Mouse (Mus musculus): Measurements from ENCODE around the gene Gm20388. TPM values are rescaled to one million over a fixed set of nuclear protein-coding genes. Genes with fewer than 3 reads are reported as not detected.

Gm20388 gene
- total RNA-seq, 2 experiments from 2014 or later = 18.6 TPM; not detected in 1

DNA sequence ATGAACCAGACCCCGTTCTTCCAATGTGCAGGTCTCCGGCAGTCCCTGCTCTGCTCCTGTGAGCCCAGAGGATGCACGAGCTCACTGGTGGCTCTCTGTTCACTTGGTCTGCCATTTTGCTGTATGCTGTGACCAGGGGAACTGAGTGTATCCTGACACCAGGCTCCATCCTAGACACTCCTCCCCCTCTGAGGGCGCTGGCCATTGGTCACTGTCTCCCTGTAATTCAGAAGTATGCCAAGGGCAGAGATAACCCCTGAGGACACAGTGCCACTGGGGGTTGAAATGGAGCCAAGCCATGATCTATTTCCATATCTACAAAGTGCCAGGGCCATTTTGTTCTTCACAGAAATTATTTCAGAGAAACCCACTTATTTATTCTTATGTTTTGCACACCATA is 937.8 kb downstream of the Gm20388 start:
- intact Hi-C loops (cut with DNase I) = no loop called here
- no peak for DNase-seq (ENCODE audit: low spot score in 2 of 2)

DNA sequence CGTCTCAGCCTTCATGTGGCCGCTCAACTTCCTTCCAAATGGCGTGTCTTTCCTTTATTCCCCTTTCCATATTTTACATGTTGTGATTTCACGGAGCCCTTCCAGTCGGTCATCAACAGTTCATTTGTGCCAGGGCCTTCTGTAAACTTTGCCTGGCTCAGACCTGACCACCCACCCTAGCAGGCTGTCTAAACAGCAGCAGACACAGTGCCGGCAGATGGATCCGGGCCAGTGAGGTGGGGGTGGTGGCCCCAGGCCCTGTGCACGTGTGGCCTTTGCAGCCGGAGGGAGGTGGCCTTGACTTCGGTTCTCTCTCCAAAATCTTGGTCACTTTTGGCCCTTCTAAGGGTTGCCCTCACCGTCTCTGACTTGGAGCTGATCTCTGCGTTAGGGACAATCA is 940.8 kb downstream of the Gm20388 start:
- intact Hi-C loops (cut with DNase I) = no loop called here
- DNase-seq (ENCODE audit: low spot score in 2 of 2) = no peak

DNA sequence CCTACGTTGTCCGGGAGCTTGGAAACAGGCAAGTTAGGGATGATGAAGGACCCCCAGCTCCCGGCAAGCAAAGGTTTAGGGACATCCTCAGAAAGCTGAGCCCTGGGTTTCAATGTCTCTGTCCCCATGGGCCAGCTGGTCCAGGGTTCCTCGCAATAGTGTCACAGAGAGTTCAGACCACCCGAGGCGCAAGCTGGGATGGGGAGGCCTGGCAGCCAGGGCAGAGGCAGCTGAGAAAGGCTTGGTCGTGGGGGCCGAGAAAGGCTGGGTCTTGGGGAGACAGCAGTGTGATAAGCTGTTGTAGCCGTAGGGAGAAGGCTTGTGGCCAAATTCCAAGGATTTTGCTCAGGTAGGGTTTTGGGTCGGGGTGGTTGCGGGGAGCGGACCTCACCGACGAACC is 949.2 kb downstream of the Gm20388 start:
- intact Hi-C loops (cut with DNase I) = no loop called here
- no peak for DNase-seq (ENCODE audit: low spot score in 2 of 2)

DNA sequence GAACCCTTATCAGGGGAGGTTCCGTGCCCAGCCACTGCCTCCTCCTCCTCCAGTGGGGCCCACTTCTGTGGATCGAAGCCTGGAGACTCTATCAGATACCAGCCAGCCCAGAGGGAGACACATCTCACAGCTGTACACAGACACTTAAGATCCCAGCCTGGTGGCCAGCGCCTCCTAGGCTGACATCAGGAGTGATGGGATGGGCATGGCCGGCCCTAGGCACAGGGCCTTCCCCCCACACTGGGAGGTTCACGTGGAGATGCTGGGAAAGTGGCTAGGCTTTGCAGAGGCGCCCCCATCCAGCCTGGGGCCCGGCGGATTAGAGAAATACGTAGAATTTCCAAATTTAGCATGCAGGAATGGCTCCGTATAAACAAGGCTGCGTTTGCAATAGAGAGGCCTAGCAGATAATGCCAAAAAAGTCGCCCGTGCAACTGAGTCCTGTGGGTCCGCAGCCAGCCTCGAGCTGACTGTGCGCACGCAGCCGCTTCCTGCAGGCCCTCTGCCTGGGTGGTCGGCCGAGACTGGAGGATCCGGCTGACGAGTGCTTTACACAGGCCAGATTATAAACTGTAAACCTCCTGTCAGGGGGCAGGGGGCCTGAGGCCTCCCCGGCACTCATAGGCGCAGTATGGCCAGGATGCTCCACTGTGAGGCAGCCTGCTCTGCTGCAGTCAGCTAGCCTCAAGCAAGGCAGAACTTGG is 949.9 kb downstream of the Gm20388 start:
- intact Hi-C loops (cut with DNase I) = no loop called here
- DNase-seq (ENCODE audit: low spot score in 2 of 2) = no peak

DNA sequence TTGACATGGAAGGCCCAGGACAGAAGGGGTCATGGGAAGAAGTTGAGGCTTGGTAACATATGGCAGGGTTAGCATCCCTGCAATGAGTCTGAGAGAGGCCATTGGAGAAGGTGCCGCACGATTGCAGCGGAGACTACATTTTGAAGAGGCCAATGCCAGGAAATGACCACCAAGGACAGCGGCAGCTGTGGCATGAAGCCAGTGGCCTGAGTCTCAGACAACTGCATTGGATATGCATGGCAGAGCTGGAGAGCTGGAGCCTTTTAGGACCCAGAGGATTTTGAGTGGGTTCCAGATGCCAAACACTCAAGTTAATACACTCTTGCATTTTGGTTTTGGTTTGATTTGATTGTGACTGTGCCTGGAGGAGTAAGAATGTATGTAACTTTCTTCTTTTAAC is 953.0 kb downstream of the Gm20388 start:
- intact Hi-C loops (cut with DNase I) = no loop called here

DNA sequence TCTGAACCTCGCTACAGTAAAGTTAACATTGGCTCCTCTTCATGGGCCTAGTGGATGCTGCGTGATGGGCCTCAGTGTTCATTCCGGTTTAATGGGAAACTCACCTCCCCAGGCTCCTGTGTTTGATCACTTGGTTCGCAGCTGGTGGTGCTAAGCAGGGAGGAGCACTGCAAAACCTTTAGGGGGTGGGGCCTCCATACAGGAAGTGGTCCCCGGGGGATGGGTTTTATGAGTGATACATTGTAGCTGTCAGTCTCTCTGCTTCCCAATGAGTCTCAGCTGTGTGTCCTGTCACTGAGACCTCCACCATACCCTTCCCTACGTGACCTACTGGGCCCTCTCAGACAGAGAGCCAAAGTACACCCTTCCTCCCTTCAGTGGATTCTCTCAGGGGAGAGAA is 956.7 kb downstream of the Gm20388 start:
- intact Hi-C loops (cut with DNase I) = no loop called here
- no peak for DNase-seq (ENCODE audit: low spot score in 2 of 2)

More for the DNA sequence above, 953.0 kb downstream of the Gm20388 start:
- DNase-seq (ENCODE audit: low spot score in 2 of 2) = no peak

DNA sequence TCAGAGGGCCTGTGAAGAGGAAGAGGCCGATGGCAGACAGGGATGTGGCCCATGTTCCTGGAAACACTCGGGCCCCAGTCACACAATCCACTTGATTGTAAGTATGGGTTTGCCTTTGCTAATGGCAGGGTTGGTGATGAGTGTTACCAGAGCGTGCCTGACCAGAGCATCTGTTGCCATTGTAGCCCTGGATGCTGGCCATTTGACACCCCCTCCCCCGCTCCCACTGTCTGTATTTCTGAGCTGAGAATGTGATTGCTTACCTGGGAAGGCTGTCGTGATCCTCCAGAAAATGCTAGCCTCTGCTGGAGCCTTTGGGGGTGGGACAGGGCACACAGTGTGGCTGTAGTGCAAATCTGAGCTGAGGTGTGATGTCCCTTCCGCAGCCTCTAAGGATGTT is 962.0 kb downstream of the Gm20388 start:
- no peak for DNase-seq (ENCODE audit: low spot score in 2 of 2)
- intact Hi-C loops (cut with DNase I) = no loop called here

DNA sequence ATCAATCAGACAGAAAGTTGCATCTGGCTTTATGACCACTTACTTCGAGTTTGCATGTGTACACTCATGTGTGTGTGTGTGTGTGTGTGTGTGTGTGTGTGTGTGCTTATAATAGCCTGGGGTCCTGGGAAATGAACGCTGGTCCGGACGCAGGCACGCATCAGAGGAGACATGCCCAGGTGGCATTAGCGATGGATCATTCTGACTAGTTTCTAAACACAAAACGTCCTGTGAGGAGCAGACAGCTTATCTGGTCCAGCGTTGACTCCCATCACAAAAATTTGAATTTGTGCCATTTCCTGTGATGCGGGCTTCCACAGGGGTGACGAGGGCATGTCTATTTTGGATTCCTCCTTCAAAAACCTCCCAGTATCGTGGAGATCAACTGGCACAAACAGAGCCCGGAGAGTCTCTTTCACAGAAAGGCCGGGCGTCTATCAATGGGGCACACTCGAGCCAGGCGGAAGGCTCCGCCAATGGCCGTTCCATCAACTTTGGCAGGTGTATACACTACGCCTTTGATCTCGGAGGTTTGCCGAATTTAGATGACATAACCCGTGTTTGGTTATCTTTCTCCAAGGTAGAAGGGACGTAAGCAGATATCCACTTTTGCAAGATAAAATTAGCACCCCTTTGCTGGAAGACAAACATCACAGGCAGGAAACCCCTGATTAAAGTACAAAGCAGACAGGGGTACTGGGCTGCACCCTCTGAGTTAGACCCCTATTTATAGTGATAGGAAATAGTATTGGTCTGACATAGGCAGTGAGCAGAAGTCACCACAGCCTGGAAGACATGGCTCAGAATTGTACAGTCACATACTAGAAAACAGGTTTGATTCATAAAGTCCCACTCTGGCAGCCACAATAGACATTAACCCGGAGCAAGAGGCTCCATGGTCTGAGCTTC is 965.6 kb downstream of the Gm20388 start:
- intact Hi-C loops (cut with DNase I) = no loop called here
- DNase-seq (ENCODE audit: low spot score in 2 of 2) = no peak

DNA sequence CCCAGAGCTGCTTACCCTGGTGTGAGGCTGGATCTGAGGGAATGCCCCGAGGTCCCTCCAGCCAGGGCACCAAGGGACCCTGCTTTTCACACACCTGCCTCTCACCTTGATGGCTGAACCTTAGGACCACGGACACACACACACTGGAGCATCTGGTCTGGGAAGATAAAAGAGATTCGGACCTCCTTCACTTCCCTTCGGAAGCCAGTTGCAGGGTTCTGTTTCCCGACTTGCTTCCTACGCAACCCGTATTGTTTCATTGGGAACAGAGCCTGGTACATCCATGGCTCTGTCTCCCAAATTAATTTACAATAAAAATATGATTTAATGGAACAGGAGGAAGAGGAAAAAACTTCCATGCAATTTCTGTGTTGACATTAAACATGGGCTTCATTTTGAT is 966.4 kb downstream of the Gm20388 start:
- intact Hi-C loops (cut with DNase I) = no loop called here
- no peak for DNase-seq (ENCODE audit: low spot score in 2 of 2)

DNA sequence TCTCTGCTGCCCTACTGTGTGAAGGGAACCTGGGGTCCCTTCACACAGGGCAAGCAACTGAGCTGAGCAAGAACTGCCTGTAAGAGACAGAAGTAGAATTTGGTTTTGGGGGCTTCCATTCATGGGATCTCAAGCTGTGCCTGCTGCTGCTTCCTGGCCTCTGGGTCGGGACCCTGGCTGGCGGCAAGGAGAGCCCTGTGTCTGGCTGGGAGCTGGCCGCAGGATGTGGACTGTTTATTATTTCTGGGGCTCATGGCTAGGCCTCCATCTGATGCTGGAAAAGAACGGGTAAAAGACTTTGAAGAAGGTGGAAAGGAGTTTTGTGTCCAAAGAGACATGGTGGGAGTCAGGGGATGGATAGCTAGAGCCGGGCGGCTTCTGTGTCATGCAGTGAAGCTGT is 969.3 kb downstream of the Gm20388 start:
- DNase-seq (ENCODE audit: low spot score in 2 of 2) = no peak
- intact Hi-C loops (cut with DNase I) = no loop called here

DNA sequence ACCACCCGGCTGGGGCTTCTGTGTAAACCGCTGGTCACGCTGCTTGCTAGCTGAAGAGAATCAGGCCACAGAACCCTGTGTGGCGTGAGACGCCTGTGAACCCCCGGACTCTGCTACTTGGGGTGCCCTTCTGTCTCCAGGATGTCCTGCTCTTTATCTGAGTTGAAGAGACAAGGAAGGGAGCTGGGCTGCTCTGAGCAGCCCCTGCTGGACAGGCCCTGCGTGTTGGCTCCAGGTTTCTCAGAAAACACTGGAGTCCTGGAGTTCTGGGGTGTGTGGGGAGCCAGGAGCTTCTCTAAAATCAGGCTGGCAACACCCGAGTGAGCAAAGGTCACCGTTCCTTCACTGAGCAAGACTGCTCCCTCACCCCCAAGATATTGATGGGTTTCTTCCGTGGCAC is 971.0 kb downstream of the Gm20388 start:
- intact Hi-C loops (cut with DNase I) = no loop called here
- no peak for DNase-seq (ENCODE audit: low spot score in 2 of 2)

DNA sequence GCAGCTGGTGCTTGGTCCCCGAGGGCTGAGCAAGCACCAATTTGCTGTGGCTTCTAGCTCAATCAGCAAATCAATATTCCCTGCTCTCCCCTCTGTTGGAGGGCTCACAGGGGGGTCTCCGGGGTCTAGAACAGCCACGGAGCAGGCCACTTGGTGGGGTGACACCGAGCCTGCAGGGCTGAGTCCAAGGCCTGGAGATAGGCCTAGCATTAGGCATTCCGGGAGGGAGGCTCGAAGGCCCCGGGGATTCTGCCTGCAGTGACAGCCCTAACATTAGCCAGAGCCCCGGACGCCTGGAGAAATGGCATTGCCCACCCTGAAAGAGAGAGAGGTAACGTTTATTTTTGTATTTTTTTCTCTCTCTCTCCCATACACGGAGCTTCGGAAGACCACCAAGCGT is 972.0 kb downstream of the Gm20388 start:
- DNase-seq (ENCODE audit: low spot score in 2 of 2) = no peak
- intact Hi-C loops (cut with DNase I) = no loop called here

DNA sequence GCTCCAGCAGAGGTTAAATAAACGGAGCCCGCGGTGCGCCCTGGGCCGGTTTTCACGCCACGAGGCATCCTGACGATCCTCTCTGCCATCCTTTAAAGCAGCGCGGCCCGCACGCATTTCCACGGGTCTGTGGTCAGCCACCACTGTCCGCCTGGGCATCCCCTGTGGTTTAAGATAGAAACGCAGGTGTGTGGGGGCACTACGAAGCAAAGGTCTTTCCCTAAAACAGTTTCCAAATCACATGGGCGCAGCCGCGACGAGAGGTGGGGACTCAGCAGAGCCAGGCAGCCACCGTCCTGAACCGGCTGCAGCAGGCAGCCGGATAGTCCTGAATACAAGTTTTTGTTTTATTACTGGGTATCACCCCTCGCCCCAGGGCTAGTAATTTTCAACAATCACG is 972.7 kb downstream of the Gm20388 start:
- intact Hi-C loops (cut with DNase I) = no loop called here
- DNase-seq (ENCODE audit: low spot score in 2 of 2) = no peak

DNA sequence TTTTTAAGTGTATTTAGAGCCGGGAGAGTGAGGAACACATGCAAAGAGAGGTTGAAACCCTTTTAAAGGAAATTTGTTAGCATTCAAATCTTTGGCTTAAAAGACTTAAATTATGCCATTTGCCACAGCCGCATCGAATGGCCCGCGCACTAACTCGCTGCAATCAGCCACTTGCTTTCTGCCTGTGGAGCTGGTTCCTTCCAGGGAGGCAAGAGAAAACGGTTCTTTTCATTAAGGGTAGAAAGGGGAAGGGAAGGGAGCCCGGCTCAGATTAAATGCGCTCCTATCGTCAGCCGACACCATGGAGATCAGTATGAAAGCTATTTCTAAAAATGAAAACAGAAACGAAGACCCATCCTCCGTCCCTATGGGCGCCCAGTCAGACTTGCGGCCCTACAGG is 973.2 kb downstream of the Gm20388 start:
- intact Hi-C loops (cut with DNase I) = no loop called here
- DNase-seq (ENCODE audit: low spot score in 2 of 2) = no peak

DNA sequence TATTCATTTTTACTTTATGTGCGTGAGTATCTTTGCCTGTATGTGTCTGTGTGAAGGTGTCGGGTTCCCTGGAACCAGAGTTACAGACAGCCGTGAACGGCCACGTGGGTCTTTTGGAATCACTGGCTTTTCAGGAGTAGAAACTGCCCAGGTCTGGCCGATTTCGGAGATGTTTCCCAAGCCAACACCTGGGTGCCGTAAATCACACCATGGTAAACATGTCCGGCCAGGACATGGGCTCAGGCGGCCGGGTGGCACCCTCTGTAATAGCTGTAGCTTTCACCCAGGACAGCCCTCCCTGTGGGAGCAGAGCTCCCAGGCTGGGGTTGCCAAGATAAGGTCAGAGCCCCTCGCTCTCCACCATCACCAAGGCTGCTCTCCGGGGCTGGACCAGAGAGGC is 974.2 kb downstream of the Gm20388 start:
- DNase-seq (ENCODE audit: low spot score in 2 of 2) = no peak
- intact Hi-C loops (cut with DNase I) = loop anchor here (5.0 kb wide), 1 partner anchor 187 kb away; no protein-coding TSS in a partner anchor

DNA sequence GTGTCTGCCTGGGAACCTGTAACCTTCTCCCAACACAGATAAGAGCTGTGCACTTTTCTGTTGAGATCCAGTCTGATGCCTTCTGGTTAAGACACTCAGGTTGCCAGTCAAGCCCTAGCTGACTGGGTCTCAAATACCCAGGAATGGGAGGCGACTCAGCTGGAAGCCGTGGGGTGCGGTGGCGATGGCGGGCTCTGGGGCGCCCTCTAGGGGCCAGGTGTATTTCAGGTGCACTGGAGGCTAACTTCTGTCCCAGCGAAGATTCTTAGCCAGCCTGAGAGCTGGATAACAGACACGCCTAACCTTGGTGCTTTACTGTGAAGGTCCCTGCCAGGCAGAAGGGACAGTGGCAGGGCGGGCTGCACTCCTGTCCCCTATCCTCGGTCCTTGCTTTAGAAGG is 976.6 kb downstream of the Gm20388 start:
- intact Hi-C loops (cut with DNase I) = loop anchor here (5.0 kb wide), 1 partner anchor 185 kb away; no protein-coding TSS in a partner anchor

DNA sequence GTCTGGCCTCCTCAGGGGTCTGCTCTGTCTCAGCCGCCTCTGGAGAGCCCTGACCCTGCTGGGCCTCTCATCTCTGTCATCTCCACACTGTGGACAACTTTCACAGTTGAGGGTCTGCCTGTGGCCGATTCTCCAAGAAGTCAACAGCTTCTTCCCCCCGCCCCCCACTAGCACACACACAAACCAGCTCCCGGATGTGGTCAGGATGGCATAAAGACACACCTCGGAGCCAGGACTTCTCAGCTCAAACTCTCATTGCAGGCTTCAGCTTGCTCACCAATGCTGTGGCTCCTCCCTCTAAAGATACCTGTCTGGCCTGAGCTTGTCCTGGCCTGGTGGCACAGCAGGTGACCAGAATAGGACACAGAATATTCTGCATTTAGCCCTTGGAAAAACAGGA is 977.4 kb downstream of the Gm20388 start:
- DNase-seq (ENCODE audit: low spot score in 2 of 2) = no peak
- intact Hi-C loops (cut with DNase I) = loop anchor here (5.0 kb wide), 1 partner anchor 184 kb away; no protein-coding TSS in a partner anchor

More for the DNA sequence above, 976.6 kb downstream of the Gm20388 start:
- no peak for DNase-seq (ENCODE audit: low spot score in 2 of 2)

DNA sequence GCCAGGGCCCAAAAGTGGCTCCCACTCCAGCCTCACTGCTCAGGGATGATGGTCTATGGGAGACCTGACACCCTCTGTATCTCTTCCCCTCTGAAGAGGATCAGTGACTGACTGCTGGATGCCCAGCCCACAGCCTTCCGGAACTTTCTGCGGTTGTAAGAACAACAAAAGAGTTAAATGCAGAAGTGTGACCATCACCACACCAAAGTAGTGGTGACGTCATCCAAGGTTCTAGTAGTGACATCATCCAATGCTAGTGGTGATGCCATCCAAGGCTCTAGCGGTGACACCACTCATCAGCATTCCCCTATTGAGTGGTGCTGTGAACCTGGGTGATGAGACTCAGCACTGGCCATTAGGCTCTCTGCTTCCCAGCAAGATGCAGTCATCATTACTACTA is 978.5 kb downstream of the Gm20388 start:
- no peak for DNase-seq (ENCODE audit: low spot score in 2 of 2)
- intact Hi-C loops (cut with DNase I) = loop anchor here (5.0 kb wide), 1 partner anchor 183 kb away; no protein-coding TSS in a partner anchor

DNA sequence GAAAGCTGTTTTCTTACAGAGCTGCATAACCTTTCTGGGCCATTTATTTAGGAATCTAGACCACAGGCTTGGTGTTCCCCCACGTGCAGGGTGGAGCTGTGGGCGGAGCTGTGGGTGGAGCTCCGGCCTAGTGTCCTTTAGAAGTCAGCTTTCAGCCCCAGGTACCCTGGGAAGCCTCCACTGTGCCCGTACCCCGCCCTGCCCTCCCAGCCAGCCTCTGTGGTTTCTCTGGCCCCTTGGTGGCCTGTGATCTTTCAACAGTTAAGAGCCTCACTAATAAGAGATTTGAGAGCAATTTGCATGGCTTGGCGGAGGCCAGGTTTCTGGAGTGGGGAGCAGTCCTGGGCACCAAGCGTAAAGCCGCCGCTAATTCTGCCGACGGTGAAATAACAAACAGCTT is 979.4 kb downstream of the Gm20388 start:
- intact Hi-C loops (cut with DNase I) = no loop called here
- DNase-seq (ENCODE audit: low spot score in 2 of 2) = no peak

DNA sequence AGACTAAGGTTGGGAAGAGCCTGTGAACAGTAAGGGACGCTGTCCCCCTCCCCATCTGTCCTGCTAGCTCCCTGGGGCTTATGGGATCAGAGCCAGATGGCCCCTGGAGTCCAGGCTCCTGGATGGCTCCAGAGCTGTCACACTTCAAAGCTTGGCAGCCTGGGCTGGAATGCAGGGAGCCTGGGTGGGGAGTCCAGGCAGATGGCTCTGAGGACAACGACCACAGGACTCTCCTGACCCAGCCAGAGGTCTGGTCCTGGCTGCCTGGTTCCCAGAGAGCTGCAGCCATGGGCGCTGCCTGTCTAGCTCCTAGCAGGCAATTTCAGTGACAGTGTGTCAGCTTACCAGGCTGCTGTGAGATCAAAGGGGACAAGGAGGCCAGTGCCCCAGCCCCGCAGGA is 984.4 kb downstream of the Gm20388 start:
- DNase-seq (ENCODE audit: low spot score in 2 of 2) = no peak
- intact Hi-C loops (cut with DNase I) = no loop called here

DNA sequence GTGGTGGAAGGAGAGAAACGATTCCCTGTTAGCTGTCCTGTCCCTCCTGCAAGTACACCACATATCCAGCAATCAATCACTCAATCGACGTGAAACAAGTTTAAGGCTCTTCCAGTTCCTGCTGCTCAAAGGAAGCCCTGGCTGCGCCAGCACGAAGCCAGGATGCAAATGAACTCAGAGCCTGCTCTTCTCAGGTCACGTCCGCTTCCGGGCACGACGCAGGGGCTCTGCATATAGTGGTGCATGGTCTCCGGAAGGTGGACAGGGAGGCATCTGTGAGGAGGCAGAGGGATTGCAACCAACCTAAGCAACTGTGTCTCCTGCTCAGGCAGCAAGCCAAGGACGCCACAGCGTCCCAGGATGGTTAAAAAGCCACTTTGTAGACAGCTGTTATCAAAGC is 985.0 kb downstream of the Gm20388 start:
- intact Hi-C loops (cut with DNase I) = no loop called here
- no peak for DNase-seq (ENCODE audit: low spot score in 2 of 2)
